Mouse (Mus musculus): Measurements from ENCODE around the gene Golim4.

Gene Golim4

GRCm38 (mm10) chr3:75929926-75930548, 26.7 kb downstream of the Golim4 start:
- ChIA-PET CTCF (interaction anchor here in 2 of 4 experiments (0.5 to 0.7 kb wide), 3 partner anchors 24 to 275 kb away, joined by 3 to 7 read pairs (median 5); no protein-coding TSS in a partner anchor), POLR2A (interaction anchor here in 1 of 4 experiments (0.6 kb wide), 1 partner anchor 285 kb away, joined by 4 read pairs; no protein-coding TSS in a partner anchor)

- CTCF ChIA-PET = no interaction called here
- POLR2A ChIA-PET = no interaction called here
Observed at GRCm38 (mm10) chr3:75926327-75926726, 30.4 kb downstream of the Golim4 start.

- POLR2A ChIA-PET = no interaction called here
- CTCF ChIA-PET = no interaction called here
Observed at GRCm38 (mm10) chr3:75925123-75925522, 31.6 kb downstream of the Golim4 start.

GRCm38 (mm10) chr3:75917770-75918503, 38.8 kb downstream of the Golim4 start:
- POLR2A ChIA-PET = interaction anchor here in 2 of 4 experiments (1.0 to 1.2 kb wide), 2 partner anchors 39 to 221 kb away, joined by 3 to 4 read pairs; partner anchors contain the start of gene Golim4 (in 1 of the 2)
- CTCF ChIA-PET = no interaction called here

GRCm38 (mm10) chr3:75912786-75913185, 44.0 kb downstream of the Golim4 start:
- CTCF ChIA-PET = no interaction called here
- POLR2A ChIA-PET = interaction anchor here in 1 of 4 experiments (1.1 kb wide), 1 partner anchor 10 kb away, joined by 3 read pairs; no protein-coding TSS in a partner anchor

GRCm38 (mm10) chr3:75910768-75911167, 46.0 kb downstream of the Golim4 start:
- ChIA-PET POLR2A (interaction anchor here in 1 of 4 experiments (1.1 kb wide), 1 partner anchor 18 kb away, joined by 3 read pairs; no protein-coding TSS in a partner anchor), CTCF (interaction anchor here in 3 of 4 experiments (0.5 to 1.3 kb wide), 3 partner anchors 98 to 1626 kb away, joined by 3 read pairs; no protein-coding TSS in a partner anchor)

GRCm38 (mm10) chr3:75910257-75910656, 46.5 kb downstream of the Golim4 start:
- ChIA-PET POLR2A (no interaction called here), CTCF (interaction anchor here in 3 of 4 experiments (0.5 to 1.3 kb wide), 3 partner anchors 99 to 1626 kb away, joined by 3 read pairs; no protein-coding TSS in a partner anchor)

GRCm38 (mm10) chr3:75901903-75902598, 54.7 kb downstream of the Golim4 start:
- POLR2A ChIA-PET = interaction anchor here in 1 of 4 experiments (0.7 kb wide), 1 partner anchor 30 kb away, joined by 4 read pairs; no protein-coding TSS in a partner anchor
- CTCF ChIA-PET = interaction anchor here in 1 of 4 experiments (0.9 kb wide), 1 partner anchor 107 kb away, joined by 3 read pairs; no protein-coding TSS in a partner anchor

GRCm38 (mm10) chr3:75895075-75895474, 61.7 kb downstream of the Golim4 start:
- ChIA-PET POLR2A (no interaction called here), CTCF (interaction anchor here in 1 of 4 experiments (0.7 kb wide), 1 partner anchor 253 kb away, joined by 3 read pairs; no protein-coding TSS in a partner anchor)

GRCm38 (mm10) chr3:75891581-75891980, 65.2 kb downstream of the Golim4 start:
- CTCF ChIA-PET = no interaction called here
- POLR2A ChIA-PET = no interaction called here

- CTCF ChIA-PET = no interaction called here
- POLR2A ChIA-PET = no interaction called here
Observed at GRCm38 (mm10) chr3:75889323-75889722, 67.4 kb downstream of the Golim4 start.

- POLR2A ChIA-PET = interaction anchor here in 2 of 4 experiments (0.7 to 1.1 kb wide), 2 partner anchors 28 to 1013 kb away, joined by 3 read pairs; no protein-coding TSS in a partner anchor
- CTCF ChIA-PET = no interaction called here
Observed at GRCm38 (mm10) chr3:75881582-75881981, 75.2 kb downstream of the Golim4 start.

GRCm38 (mm10) chr3:75879269-75879668, 77.5 kb downstream of the Golim4 start:
- ChIA-PET CTCF (no interaction called here), POLR2A (no interaction called here)

GRCm38 (mm10) chr3:75868886-75869285, 87.9 kb downstream of the Golim4 start:
- POLR2A ChIA-PET = no interaction called here
- CTCF ChIA-PET = interaction anchor here in 1 of 4 experiments (0.6 kb wide), 1 partner anchor 11 kb away, joined by 3 read pairs; no protein-coding TSS in a partner anchor

- CTCF ChIA-PET = interaction anchor here in 1 of 4 experiments (0.7 kb wide), 1 partner anchor 88 kb away, joined by 3 read pairs; no protein-coding TSS in a partner anchor
- POLR2A ChIA-PET = no interaction called here
Observed at GRCm38 (mm10) chr3:75864203-75864602, 92.5 kb downstream of the Golim4 start.

GRCm38 (mm10) chr3:75861677-75862076, 95.1 kb downstream of the Golim4 start:
- POLR2A ChIA-PET = interaction anchor here in 3 of 4 experiments (0.7 to 1.4 kb wide), 3 partner anchors 213 to 304 kb away, joined by 3 to 15 read pairs (median 3); partner anchors contain the start of genes Pdcd10 (in 1 of the 3) and Serpini1 (in 1 of the 3)
- CTCF ChIA-PET = interaction anchor here in 3 of 4 experiments (0.6 to 1.6 kb wide), 6 partner anchors 9 to 643 kb away, joined by 3 to 6 read pairs (median 3); no protein-coding TSS in a partner anchor

- POLR2A ChIA-PET = interaction anchor here in 2 of 4 experiments (1.3 to 1.4 kb wide), 2 partner anchors 212 to 304 kb away, joined by 3 to 15 read pairs; partner anchors contain the start of genes Pdcd10 (in 1 of the 2) and Serpini1 (in 1 of the 2)
- CTCF ChIA-PET = interaction anchor here in 2 of 4 experiments (0.8 to 1.6 kb wide), 3 partner anchors 10 to 656 kb away, joined by 3 to 6 read pairs (median 3); no protein-coding TSS in a partner anchor
Observed at GRCm38 (mm10) chr3:75860760-75861159, 96.0 kb downstream of the Golim4 start.

GRCm38 (mm10) chr3:75835286-75835967, 121.3 kb downstream of the Golim4 start:
- POLR2A ChIA-PET = interaction anchor here in 1 of 4 experiments (1.2 kb wide), 1 partner anchor 185 kb away, joined by 3 read pairs; no protein-coding TSS in a partner anchor
- CTCF ChIA-PET = no interaction called here

Measured in embryonic stem cell, embryonic (primary cell).